Mouse (Mus musculus): ENCODE measurements around the gene Hax1.

Hax1 gene

GRCm38 (mm10) chr3:89962059-89962750 lies 36.4 kb downstream of the Hax1 start:
- peak; percentile 41 for DNase-seq (ENCODE audit: extremely low spot score)

GRCm38 (mm10) chr3:89961436-89961835 lies 37.1 kb downstream of the Hax1 start:
- no peak for DNase-seq (ENCODE audit: extremely low spot score)

GRCm38 (mm10) chr3:89960469-89960868 lies 38.1 kb downstream of the Hax1 start:
- peak; percentile 88 for DNase-seq (ENCODE audit: extremely low spot score)

- DNase-seq (ENCODE audit: extremely low spot score), result no peak
Measured at GRCm38 (mm10) chr3:89959435-89959834, 39.1 kb downstream of the Hax1 start.

- DNase-seq (ENCODE audit: extremely low spot score), result no peak
Measured at GRCm38 (mm10) chr3:89957880-89958279, 40.7 kb downstream of the Hax1 start.

GRCm38 (mm10) chr3:89956177-89956971 lies 42.2 kb downstream of the Hax1 start:
- no peak for DNase-seq (ENCODE audit: extremely low spot score)

- DNase-seq (ENCODE audit: extremely low spot score), result peak; percentile 69
Measured at GRCm38 (mm10) chr3:89953420-89953819, 45.2 kb downstream of the Hax1 start.

- no peak for DNase-seq (ENCODE audit: extremely low spot score)
Measured at GRCm38 (mm10) chr3:89948655-89949054, 49.9 kb downstream of the Hax1 start.

- no peak for DNase-seq (ENCODE audit: extremely low spot score)
Measured at GRCm38 (mm10) chr3:89948021-89948420, 50.6 kb downstream of the Hax1 start.

Data from embryo, embryonic 9.5 days (tissue).